Mouse (Mus musculus) neural tube, embryonic 15.5 days (tissue): ENCODE data around the gene Nup107. TPM values are rescaled to one million over a fixed set of nuclear protein-coding genes. Genes with fewer than 3 reads are reported as not detected.

ENCODE experiments used
- ATAC-seq: fragments of 200-750 bp; cut with Nextera tagmentation; 2 replicates; pipeline ENCODE4 v1.8.0; 2017; ENCODE audit warnings: mild to moderate bottlenecking, moderate TSS enrichment, moderate library complexity; ENCODE audit not compliant: low FRiP score
- H3K27ac ChIP-seq: fragments of 300-500 bp; sonication (generic); replicated peaks from 2 replicates; pipeline ENCODE4 v1.5.1; 2015; ENCODE audit warnings: mild to moderate bottlenecking, inconsistent platforms
- H3K27me3 ChIP-seq: fragments of 300-500 bp; sonication (generic); replicated peaks from 2 replicates; pipeline ENCODE4 v1.6.1; 2015; ENCODE audit warnings: inconsistent platforms
- H3K36me3 ChIP-seq: fragments of 300-500 bp; sonication (generic); 2 replicates; pipeline ENCODE4 v1.6.1; 2015; ENCODE audit warnings: inconsistent platforms
- H3K4me1 ChIP-seq: fragments of 300-500 bp; sonication (generic); 2 replicates; pipeline ENCODE4 v1.6.1; 2015; ENCODE audit warnings: inconsistent platforms
- H3K4me2 ChIP-seq: fragments of 300-500 bp; sonication (generic); 2 replicates; pipeline ENCODE4 v1.6.1; 2015; ENCODE audit warnings: inconsistent platforms, mild to moderate bottlenecking, moderate library complexity
- H3K4me3 ChIP-seq: fragments of 300-500 bp; sonication (generic); replicated peaks from 2 replicates; pipeline ENCODE4 v1.5.1; 2015; ENCODE audit warnings: mild to moderate bottlenecking, inconsistent platforms
- H3K9ac ChIP-seq: fragments of 300-500 bp; sonication (generic); replicated peaks from 2 replicates; pipeline ENCODE4 v1.6.1; 2015; ENCODE audit warnings: mild to moderate bottlenecking, inconsistent platforms
- H3K9me3 ChIP-seq: fragments of 300-500 bp; sonication (generic); replicated peaks from 2 replicates; pipeline ENCODE4 v1.6.1; 2016; ENCODE audit warnings: inconsistent platforms
- WGBS: fragments of 180-500 bp; shearing (Covaris S2); methylation state at CpG from one replicate; pipeline ENCODE4 v1.1.7; 2015; ENCODE audit warnings: mixed read lengths; 5-methylcytosine and 5-hydroxymethylcytosine counted together
- polyA plus RNA-seq: library from polyadenylated mRNA; unstranded; fragments of >200 nt; fragmentation: Nextera tagmentation; extraction: Ambion mirVana; gene quantifications from 2 replicates; pipeline ENCODE4 v1.2.1, GENCODE M21; 2015

Nup107 gene
- polyA plus RNA-seq, 1 experiment from 2014 or later = 28.2 TPM

- Histone ChIP-seq H3K4me1 (peaks cover 15% of the 10 kb centered on the region), H3K36me3 (no peaks in the 10 kb centered on the region), H3K4me2 (no peak overlapping the region), H3K27me3 (no peaks in the 10 kb centered on the region), H3K9ac (no peak overlapping the region), H3K27ac (no peak overlapping the region), H3K4me3 (no peak overlapping the region), H3K9me3 (no peaks in the 10 kb centered on the region)
- 82% methylated on average over 4 of the region's 4 CpGs for WGBS
- no peak for ATAC-seq
Measured at GRCm38 (mm10) chr10:117714928-117715500, 77.5 kb downstream of the Nup107 start.

- no peak overlapping the region for H3K4me2 ChIP-seq
- H3K27me3 ChIP-seq = no peaks in the 10 kb centered on the region
- no peaks in the 10 kb centered on the region for H3K36me3 ChIP-seq
- peaks cover 20% of the 10 kb centered on the region for H3K4me1 ChIP-seq
- no peak overlapping the region for H3K9ac ChIP-seq
- no peak for ATAC-seq
- 96% methylated on average over 3 of the region's 3 CpGs for WGBS
- H3K4me3 ChIP-seq = no peak overlapping the region
- H3K9me3 ChIP-seq = no peaks in the 10 kb centered on the region
- no peak overlapping the region for H3K27ac ChIP-seq
Measured at GRCm38 (mm10) chr10:117714048-117714545, 78.4 kb downstream of the Nup107 start.

DNA sequence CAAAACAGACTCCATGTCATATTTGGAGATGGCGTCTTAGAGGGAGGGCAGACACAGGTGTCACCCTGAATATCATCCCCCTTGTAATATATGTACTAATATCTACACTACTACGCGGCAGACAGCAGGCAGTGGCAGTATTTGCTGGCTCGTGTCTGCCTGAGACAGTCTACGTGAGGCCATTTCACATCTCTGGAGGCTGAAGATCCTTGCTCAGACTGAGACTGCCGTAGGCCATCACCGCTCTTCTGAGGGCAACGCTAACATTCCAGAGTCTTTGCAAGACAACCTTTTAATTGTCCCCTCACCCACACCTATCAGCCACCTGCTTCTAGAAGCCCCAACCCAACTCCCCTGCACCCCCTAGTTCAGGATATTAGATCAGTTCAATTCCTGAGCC is 79.0 kb downstream of the Nup107 start:
- peaks cover 26% of the 10 kb centered on the region for H3K4me1 ChIP-seq
- ATAC-seq = no peak
- H3K36me3 ChIP-seq = no peaks in the 10 kb centered on the region
- no peak overlapping the region for H3K9ac ChIP-seq
- no peaks in the 10 kb centered on the region for H3K27me3 ChIP-seq
- H3K27ac ChIP-seq = no peak overlapping the region
- 92% methylated on average over 8 of the region's 8 CpGs for WGBS
- H3K9me3 ChIP-seq = no peaks in the 10 kb centered on the region
- no peak overlapping the region for H3K4me2 ChIP-seq
- no peak overlapping the region for H3K4me3 ChIP-seq

DNA sequence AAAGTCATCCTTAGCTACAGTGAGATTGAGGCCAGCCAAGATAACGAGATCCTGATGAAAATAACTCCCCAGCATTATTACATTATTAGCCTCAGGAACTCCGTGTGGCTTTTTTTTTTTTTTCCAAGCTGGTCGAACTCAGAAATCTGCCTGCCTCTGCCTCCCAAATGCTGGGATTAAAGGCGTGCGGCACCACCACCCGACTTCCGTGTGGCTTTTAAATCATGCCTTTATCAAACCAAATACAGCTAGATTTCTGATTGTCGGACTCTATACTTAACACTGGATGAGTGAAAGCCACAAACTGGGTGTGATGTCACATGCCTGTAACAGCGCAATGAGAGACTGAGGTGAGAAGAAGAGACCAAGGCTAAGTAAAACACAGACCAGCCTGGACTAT is 79.6 kb downstream of the Nup107 start:
- no peak overlapping the region for H3K4me3 ChIP-seq
- no peak overlapping the region for H3K9ac ChIP-seq
- no peaks in the 10 kb centered on the region for H3K9me3 ChIP-seq
- no peak overlapping the region for H3K4me2 ChIP-seq
- 94% methylated on average over 9 of the region's 9 CpGs for WGBS
- H3K4me1 ChIP-seq = peaks cover 22% of the 10 kb centered on the region
- ATAC-seq = no peak
- 0 out of 2 replicates have a peak, but pooled peaks cover under 1% of the 10 kb centered on the region for H3K36me3 ChIP-seq
- H3K27ac ChIP-seq = no peak overlapping the region
- H3K27me3 ChIP-seq = no peaks in the 10 kb centered on the region

DNA sequence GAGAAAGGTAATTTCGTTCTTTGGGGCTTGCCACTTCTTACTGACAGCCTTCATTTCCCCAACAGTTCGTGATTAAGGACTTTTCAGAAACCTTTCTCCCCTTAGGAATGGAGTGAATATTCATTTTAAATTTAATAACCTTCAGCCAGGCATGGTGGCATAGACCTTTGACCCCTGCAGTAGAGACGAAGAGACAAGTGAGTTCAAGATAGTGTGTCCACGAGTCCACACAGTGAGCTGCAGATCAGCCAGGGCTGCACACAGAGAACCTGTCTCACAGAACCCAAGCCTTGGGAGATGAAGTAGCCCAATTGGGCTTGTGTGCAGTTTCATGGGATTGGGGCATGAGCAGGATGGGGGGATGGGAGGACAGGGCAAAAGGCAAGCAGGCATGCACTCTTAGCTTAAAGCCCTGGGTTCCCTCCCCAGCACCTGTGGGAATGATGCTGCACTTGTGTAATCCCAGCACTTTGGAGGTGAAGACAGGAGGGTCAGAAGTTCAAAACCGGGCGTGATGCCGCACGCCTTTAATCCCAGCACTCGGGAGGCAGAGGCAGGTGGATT is 80.2 kb downstream of the Nup107 start:
- no peak for ATAC-seq
- Histone ChIP-seq H3K27me3 (no peaks in the 10 kb centered on the region), H3K36me3 (0 out of 2 replicates have a peak, but pooled peaks cover 3% of the 10 kb centered on the region), H3K9ac (no peak overlapping the region), H3K9me3 (no peaks in the 10 kb centered on the region), H3K4me2 (no peak overlapping the region), H3K4me3 (no peak overlapping the region), H3K4me1 (peaks cover 18% of the 10 kb centered on the region), H3K27ac (no peak overlapping the region)
- 92% methylated on average over 9 of the region's 9 CpGs for WGBS

DNA sequence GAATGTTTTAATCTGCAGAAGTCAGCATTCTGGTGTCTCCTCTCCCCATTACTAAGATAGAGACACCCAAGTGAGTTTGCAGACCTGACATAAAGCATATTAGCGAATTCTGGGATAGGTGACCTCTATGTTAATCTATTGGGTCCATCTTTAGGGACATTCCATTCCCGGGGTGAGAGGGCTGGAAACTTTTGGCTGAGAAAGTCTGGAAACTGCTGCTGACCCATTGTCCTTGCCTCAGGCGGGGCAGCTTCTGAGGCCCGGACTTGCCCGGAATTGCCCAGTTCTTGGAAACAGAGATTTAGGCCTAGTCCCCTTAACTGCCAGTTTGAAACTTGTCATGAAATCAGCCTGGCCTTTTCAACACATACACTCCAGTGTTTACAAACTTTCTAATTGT is 81.1 kb downstream of the Nup107 start:
- peaks cover 26% of the 10 kb centered on the region for H3K4me1 ChIP-seq
- peak overlapping the region; percentile 66 for H3K4me2 ChIP-seq
- H3K9ac ChIP-seq = peak overlapping the region; percentile 82
- no peaks in the 10 kb centered on the region for H3K27me3 ChIP-seq
- H3K9me3 ChIP-seq = no peaks in the 10 kb centered on the region
- 0 out of 2 replicates have a peak, but pooled peaks cover 6% of the 10 kb centered on the region for H3K36me3 ChIP-seq
- 72% methylated on average over 5 of the region's 5 CpGs for WGBS
- peak overlapping the region; percentile 53 for H3K4me3 ChIP-seq
- H3K27ac ChIP-seq = peak overlapping the region; percentile 83
- no peak for ATAC-seq

DNA sequence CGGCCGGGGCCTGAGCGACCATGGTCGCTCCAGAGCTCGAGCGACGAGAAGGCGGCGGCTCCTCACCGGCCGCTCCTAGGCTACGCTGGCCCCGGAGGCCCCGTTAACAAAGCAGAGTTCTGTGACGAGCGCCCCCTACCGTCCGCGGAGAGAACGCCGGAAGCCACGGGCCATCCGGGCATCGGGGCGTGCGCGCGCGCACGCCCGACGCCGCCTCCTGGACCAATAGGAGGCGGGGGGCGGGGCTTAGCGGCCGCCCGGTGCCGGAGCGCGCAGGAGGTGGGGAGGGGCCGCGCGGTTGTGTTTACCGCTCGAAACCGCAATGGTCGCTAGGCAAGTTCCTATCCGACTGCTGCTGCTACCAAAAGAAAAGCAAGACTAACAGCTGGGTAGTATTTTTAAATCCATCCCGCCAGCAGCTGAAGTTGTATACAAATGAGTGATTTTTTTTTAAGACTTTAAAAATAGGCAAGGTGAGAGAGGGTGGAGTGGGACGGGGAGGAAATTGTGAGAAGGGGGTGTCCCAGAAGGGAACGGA is 81.8 kb downstream of the Nup107 start, which contains the start of gene Mdm2:
Gene Mdm2, minus strand, starts transcription at position 155 of the 538 bp plus-strand sequence.
- WGBS = under 1% methylated on average over 52 of the region's 52 CpGs
- Histone ChIP-seq H3K4me2 (peak within 1 kb of the TSS; percentile 69), H3K4me3 (peak within 1 kb of the TSS; percentile 53), H3K4me1 (peaks cover 29% of the 10 kb centered on the region), H3K36me3 (0 out of 2 replicates have a peak, but pooled peaks cover 6% of the 10 kb centered on the region), H3K9me3 (no peaks in the 10 kb centered on the region), H3K9ac (peak within 1 kb of the TSS; percentile 82), H3K27ac (peak within 1 kb of the TSS; percentile 93), H3K27me3 (no peaks in the 10 kb centered on the region)
- peak; percentile 93 for ATAC-seq

GRCm38 (mm10) chr10:117709930-117710603 is 82.4 kb downstream of the Nup107 start:
- peaks cover 12% of the 10 kb centered on the region for H3K36me3 ChIP-seq
- H3K4me3 ChIP-seq = peak overlapping the region; percentile 53
- no peaks in the 10 kb centered on the region for H3K9me3 ChIP-seq
- under 1% methylated on average over 67 of the region's 71 CpGs for WGBS
- peak overlapping the region; percentile 82 for H3K9ac ChIP-seq
- peak overlapping the region; percentile 93 for H3K27ac ChIP-seq
- peaks cover 29% of the 10 kb centered on the region for H3K4me1 ChIP-seq
- ATAC-seq = peak; percentile 83
- H3K4me2 ChIP-seq = peak overlapping the region; percentile 69
- H3K27me3 ChIP-seq = no peaks in the 10 kb centered on the region

DNA sequence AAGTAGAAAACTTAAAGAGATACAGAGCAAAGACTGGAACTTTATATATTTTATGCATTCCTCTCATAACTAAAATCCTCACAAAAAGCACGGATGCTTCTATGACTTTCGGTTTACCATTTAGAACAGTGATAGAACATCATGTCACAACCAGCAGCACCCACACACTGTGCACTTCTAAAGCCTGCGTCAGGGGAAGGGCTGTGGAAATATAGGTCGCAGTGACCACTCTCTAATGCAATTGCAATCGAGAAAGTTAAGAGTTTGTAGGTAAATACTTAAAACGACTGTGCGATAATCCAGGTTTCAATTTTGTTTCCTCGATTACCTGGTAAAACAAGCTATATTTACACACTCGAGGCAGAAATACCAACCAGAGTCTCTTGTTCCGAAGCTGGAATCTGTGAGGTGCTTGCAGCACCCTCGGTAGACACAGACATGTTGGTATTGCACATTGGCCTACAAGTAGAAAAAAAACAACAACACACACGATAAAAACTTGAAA is 83.1 kb downstream of the Nup107 start:
- peak overlapping the region; percentile 53 for H3K4me3 ChIP-seq
- peak overlapping the region; percentile 69 for H3K4me2 ChIP-seq
- H3K4me1 ChIP-seq = peaks cover 29% of the 10 kb centered on the region
- WGBS = 55% methylated on average over 12 of the region's 12 CpGs
- peaks cover 19% of the 10 kb centered on the region for H3K36me3 ChIP-seq
- H3K9ac ChIP-seq = peak overlapping the region; percentile 82
- peak overlapping the region; percentile 93; the same call in 1 of the 2 replicates for H3K27ac ChIP-seq
- H3K9me3 ChIP-seq = no peaks in the 10 kb centered on the region
- ATAC-seq = no peak
- no peaks in the 10 kb centered on the region for H3K27me3 ChIP-seq

GRCm38 (mm10) chr10:117708856-117709255 is 83.6 kb downstream of the Nup107 start:
- Histone ChIP-seq H3K4me2 (peak overlapping the region; percentile 69), H3K27ac (no peak overlapping the region), H3K9me3 (no peaks in the 10 kb centered on the region), H3K4me1 (peaks cover 29% of the 10 kb centered on the region), H3K9ac (no peak overlapping the region), H3K4me3 (peak overlapping the region; percentile 53), H3K36me3 (peaks cover 22% of the 10 kb centered on the region), H3K27me3 (no peaks in the 10 kb centered on the region)
- ATAC-seq = no peak
- WGBS = 82% methylated on average over 9 of the region's 9 CpGs

GRCm38 (mm10) chr10:117708376-117708775 is 84.1 kb downstream of the Nup107 start:
- no peak for ATAC-seq
- Histone ChIP-seq H3K36me3 (peaks cover 26% of the 10 kb centered on the region), H3K27me3 (no peaks in the 10 kb centered on the region), H3K4me3 (no peak overlapping the region), H3K9ac (no peak overlapping the region), H3K4me2 (no peak overlapping the region), H3K27ac (no peak overlapping the region), H3K9me3 (no peaks in the 10 kb centered on the region), H3K4me1 (peaks cover 29% of the 10 kb centered on the region)
- 97% methylated on average over 2 of the region's 2 CpGs for WGBS
